Mouse (Mus musculus) neural tube, embryonic 14.5 days (tissue): ENCODE data around the gene Sypl2. TPM values are rescaled to one million over a fixed set of nuclear protein-coding genes. Genes with fewer than 3 reads are reported as not detected.

Experiments used
- ATAC-seq: fragments of 200-750 bp; cut with Nextera tagmentation; 2 replicates; pipeline ENCODE4 v1.8.0; 2017; ENCODE audit warnings: low read depth, mild to moderate bottlenecking, moderate TSS enrichment, moderate library complexity
- H3K27ac ChIP-seq: fragments of 300-500 bp; sonication (generic); 2 replicates; pipeline ENCODE4 v1.5.1; 2014; ENCODE audit warnings: low read depth, mild to moderate bottlenecking, control low read depth, low read length, moderate library complexity, mixed read lengths
- H3K27me3 ChIP-seq: fragments of 300-500 bp; sonication (generic); 2 replicates; pipeline ENCODE4 v1.6.1; 2014; ENCODE audit warnings: low read length; ENCODE audit not compliant: control insufficient read depth, insufficient read depth
- H3K36me3 ChIP-seq: fragments of 300-500 bp; sonication (generic); 2 replicates; pipeline ENCODE4 v1.6.1; 2014; ENCODE audit warnings: low read length, mixed read lengths; ENCODE audit not compliant: control insufficient read depth, insufficient read depth
- H3K4me1 ChIP-seq: fragments of 300-500 bp; sonication (generic); 2 replicates; pipeline ENCODE4 v1.6.1; 2014; ENCODE audit warnings: low read length; ENCODE audit not compliant: control insufficient read depth, insufficient read depth
- H3K4me2 ChIP-seq: fragments of 300-500 bp; sonication (generic); 2 replicates; pipeline ENCODE4 v1.6.1; 2014; ENCODE audit warnings: mild to moderate bottlenecking, low read depth, low read length, control low read depth
- H3K4me3 ChIP-seq: fragments of 300-500 bp; sonication (generic); 2 replicates; pipeline ENCODE4 v1.5.1; 2014; ENCODE audit warnings: low read depth, low read length, control low read depth, mixed read lengths
- H3K9ac ChIP-seq: fragments of 300-500 bp; sonication (generic); replicated peaks from 2 replicates; pipeline ENCODE4 v1.6.1; 2014; ENCODE audit warnings: low read depth, mild to moderate bottlenecking, control low read depth, low read length, mixed read lengths
- H3K9me3 ChIP-seq: fragments of 300-500 bp; sonication (generic); 2 replicates; pipeline ENCODE4 v1.6.1; 2016; ENCODE audit warnings: low read length; ENCODE audit not compliant: control insufficient read depth
- WGBS: fragments of 180-500 bp; shearing (Covaris S2); extraction: QIAGEN DNeasy Blood & Tissue Kit; methylation state at CpG from one replicate; pipeline ENCODE4 v1.1.7; 2014; 5-methylcytosine and 5-hydroxymethylcytosine counted together
- polyA plus RNA-seq: library from polyadenylated mRNA; unstranded; fragments of >200 nt; fragmentation: Nextera tagmentation; extraction: Ambion mirVana; gene quantifications from 2 replicates; pipeline ENCODE4 v1.2.1, GENCODE M21; 2014

Sypl2 gene
- polyA plus RNA-seq, 1 experiment from 2014 or later: 0.32 TPM

DNA sequence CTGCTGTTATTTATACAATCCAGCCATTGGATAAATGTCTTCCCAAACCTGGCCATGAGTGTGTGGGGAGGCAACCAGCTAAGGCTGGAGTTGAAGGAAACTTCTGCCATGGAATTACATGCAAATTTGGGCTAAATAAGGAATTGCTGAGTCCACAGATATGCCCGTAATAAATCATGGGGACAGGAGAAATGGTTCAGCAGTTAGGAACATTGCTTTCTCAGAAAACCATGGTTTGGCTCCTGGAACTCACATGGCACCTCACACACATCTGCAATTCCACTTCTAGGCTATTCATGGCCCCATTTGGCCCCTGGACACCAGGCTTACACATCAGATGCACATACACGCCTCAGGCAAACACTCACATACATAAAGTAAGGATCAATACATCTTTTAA, 1.1 kb upstream of the Sypl2 start:
- peaks cover 8% of the 10 kb centered on the region; the same call in 1 of the 2 replicates for H3K4me1 ChIP-seq
- no peak overlapping the region for H3K9ac ChIP-seq
- H3K9me3 ChIP-seq: no peaks in the 10 kb centered on the region
- H3K4me3 ChIP-seq: no peak overlapping the region
- peaks cover 30% of the 10 kb centered on the region for H3K27me3 ChIP-seq
- no peaks in the 10 kb centered on the region for H3K36me3 ChIP-seq
- no peak for ATAC-seq
- 76% methylated on average over 2 of the region's 2 CpGs for WGBS
- H3K27ac ChIP-seq: no peak overlapping the region
- H3K4me2 ChIP-seq: no peak overlapping the region

GRCm38 (mm10) chr3:108225711-108226557, 514 bp downstream of the Sypl2 start:
- Histone ChIP-seq H3K4me1 (peaks cover 8% of the 10 kb centered on the region; the same call in 1 of the 2 replicates), H3K4me2 (peak overlapping the region; percentile 58), H3K9me3 (no peaks in the 10 kb centered on the region), H3K9ac (0 out of 2 replicates have a peak overlapping the region, but pooled peaks have one; percentile 21), H3K27me3 (peaks cover 30% of the 10 kb centered on the region), H3K27ac (no peak overlapping the region), H3K36me3 (no peaks in the 10 kb centered on the region), H3K4me3 (peak overlapping the region; percentile 29)
- 2% methylated on average over 66 of the region's 67 CpGs for WGBS
- ATAC-seq: peak; percentile 44; the same call in 1 of the 2 replicates

DNA sequence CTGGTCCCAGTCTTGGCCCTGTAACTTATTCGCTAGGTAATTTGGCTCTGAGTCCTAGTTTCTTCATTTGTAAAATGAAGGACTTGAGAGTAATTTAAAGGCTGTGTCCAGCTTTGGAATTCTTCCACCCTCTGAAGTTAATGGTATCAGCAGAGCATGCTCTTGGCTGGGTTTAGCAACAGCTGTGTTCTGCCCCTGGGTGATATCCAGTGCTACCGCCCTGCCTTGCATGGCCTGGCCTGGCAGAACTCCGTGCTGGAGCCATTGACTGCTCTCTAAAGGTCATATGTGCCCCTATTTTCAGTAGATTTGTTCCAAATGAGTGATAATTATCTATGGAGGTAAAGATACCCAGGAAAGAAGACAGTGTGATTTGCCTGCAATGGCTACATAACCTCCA, 5.8 kb downstream of the Sypl2 start:
- Histone ChIP-seq H3K9ac (no peak overlapping the region), H3K27ac (no peak overlapping the region), H3K9me3 (no peaks in the 10 kb centered on the region), H3K4me1 (no peaks in the 10 kb centered on the region), H3K36me3 (no peaks in the 10 kb centered on the region), H3K4me3 (no peak overlapping the region), H3K27me3 (peaks cover 11% of the 10 kb centered on the region), H3K4me2 (no peak overlapping the region)
- WGBS: 79% methylated on average over 3 of the region's 3 CpGs
- ATAC-seq: no peak

DNA sequence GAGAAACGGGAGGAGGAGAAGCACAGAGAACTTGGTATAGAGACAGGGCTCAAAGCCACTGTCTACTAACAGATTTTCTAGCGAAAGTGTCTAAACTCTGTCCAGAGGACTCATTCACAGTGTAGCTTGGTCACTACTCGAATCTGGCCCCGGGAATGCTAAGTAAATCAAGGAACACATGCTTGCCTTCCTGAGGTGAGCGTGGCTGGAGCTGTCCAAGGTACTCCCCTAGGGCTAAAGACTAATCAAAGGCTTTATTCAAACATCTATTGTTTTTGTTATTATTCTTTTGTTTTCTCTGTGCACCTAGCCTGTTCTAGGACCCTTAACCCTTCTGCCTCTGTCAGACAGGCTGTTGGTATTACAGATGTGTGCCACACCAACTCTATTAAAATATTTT, 11.7 kb downstream of the Sypl2 start:
- WGBS: 20% methylated on average over 5 of the region's 5 CpGs
- H3K4me1 ChIP-seq: no peaks in the 10 kb centered on the region; the same call in 1 of the 2 replicates
- ATAC-seq: no peak

GRCm38 (mm10) chr3:108212406-108212805, 14.0 kb downstream of the Sypl2 start:
- Histone ChIP-seq H3K4me1 (peaks cover 11% of the 10 kb centered on the region), H3K36me3 (0 out of 2 replicates have a peak, but pooled peaks cover 5% of the 10 kb centered on the region), H3K27me3 (no peaks in the 10 kb centered on the region; the same call in 1 of the 2 replicates), H3K4me2 (no peak overlapping the region), H3K9ac (no peak overlapping the region), H3K4me3 (no peak overlapping the region), H3K9me3 (no peaks in the 10 kb centered on the region), H3K27ac (no peak overlapping the region)
- WGBS: 91% methylated on average over 8 of the region's 8 CpGs
- ATAC-seq: no peak

More for the DNA sequence above, 11.7 kb downstream of the Sypl2 start:
- Histone ChIP-seq H3K27ac (no peak overlapping the region), H3K4me2 (no peak overlapping the region), H3K9ac (no peak overlapping the region), H3K9me3 (no peaks in the 10 kb centered on the region), H3K36me3 (no peaks in the 10 kb centered on the region), H3K4me3 (no peak overlapping the region), H3K27me3 (no peaks in the 10 kb centered on the region; the same call in 1 of the 2 replicates)

DNA sequence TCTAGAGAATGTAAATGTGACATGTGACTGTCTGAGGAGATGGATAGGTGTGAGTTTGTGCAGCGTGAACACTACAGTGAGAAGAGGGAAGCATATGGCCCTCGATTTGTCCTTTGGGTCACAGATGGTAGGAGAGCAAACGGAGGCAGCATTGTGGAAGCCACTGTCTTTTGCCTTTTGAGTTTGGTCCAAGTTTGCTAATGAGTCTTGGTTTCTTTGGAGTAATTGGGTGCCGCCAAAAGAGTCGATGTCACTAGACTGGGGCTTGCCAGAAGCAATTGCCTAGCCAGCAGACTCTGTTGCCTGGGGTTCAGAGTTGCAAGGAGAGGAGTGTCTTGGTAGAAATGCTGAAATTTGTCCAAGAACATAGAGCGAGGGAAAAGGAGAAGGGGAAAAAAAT, 14.6 kb downstream of the Sypl2 start:
- no peaks in the 10 kb centered on the region for H3K9me3 ChIP-seq
- no peak overlapping the region; the same call in 1 of the 2 replicates for H3K27ac ChIP-seq
- peak overlapping the region; percentile 64; the same call in 1 of the 2 replicates for H3K4me3 ChIP-seq
- peaks cover 10% of the 10 kb centered on the region; the same call in 1 of the 2 replicates for H3K36me3 ChIP-seq
- no peak overlapping the region for H3K9ac ChIP-seq
- ATAC-seq: no peak
- 51% methylated on average over 6 of the region's 6 CpGs for WGBS
- peak overlapping the region; percentile 58; the same call in 1 of the 2 replicates for H3K4me2 ChIP-seq
- H3K27me3 ChIP-seq: no peaks in the 10 kb centered on the region; the same call in 1 of the 2 replicates
- peaks cover 11% of the 10 kb centered on the region for H3K4me1 ChIP-seq

GRCm38 (mm10) chr3:108210771-108211139, 15.7 kb downstream of the Sypl2 start, which contains the start of gene Atxn7l2:
TSS of gene Atxn7l2 (minus strand) at chr3:108210934.
- peak; percentile 91 for ATAC-seq
- H3K27me3 ChIP-seq: no peaks in the 10 kb centered on the region; the same call in 1 of the 2 replicates
- H3K9me3 ChIP-seq: no peaks in the 10 kb centered on the region
- peaks cover 21% of the 10 kb centered on the region; the same call in 1 of the 2 replicates for H3K36me3 ChIP-seq
- H3K4me1 ChIP-seq: peaks cover 11% of the 10 kb centered on the region
- H3K4me3 ChIP-seq: peak within 1 kb of the TSS; percentile 64
- H3K27ac ChIP-seq: peak within 1 kb of the TSS; percentile 97
- peak within 1 kb of the TSS; percentile 96 for H3K4me2 ChIP-seq
- 0% methylated on average over 14 of the region's 14 CpGs for WGBS
- H3K9ac ChIP-seq: peak within 1 kb of the TSS; percentile 87

GRCm38 (mm10) chr3:108209946-108210770, 16.3 kb downstream of the Sypl2 start:
- Histone ChIP-seq H3K4me2 (peak overlapping the region; percentile 96), H3K9ac (peak overlapping the region; percentile 87), H3K4me1 (peaks cover 11% of the 10 kb centered on the region), H3K9me3 (no peaks in the 10 kb centered on the region), H3K27me3 (no peaks in the 10 kb centered on the region; the same call in 1 of the 2 replicates), H3K36me3 (peaks cover 27% of the 10 kb centered on the region; the same call in 1 of the 2 replicates), H3K4me3 (peak overlapping the region; percentile 64), H3K27ac (peak overlapping the region; percentile 97)
- ATAC-seq: peak; percentile 95
- 0% methylated on average over 54 of the region's 72 CpGs for WGBS
